Mouse (Mus musculus) forebrain, embryonic 10.5 days (tissue): ENCODE data around the gene Med17. TPM values are rescaled to one million over a fixed set of nuclear protein-coding genes. Genes with fewer than 3 reads are reported as not detected.
A peak's percentile ranks its signal among the peaks of the same experiment; 100 is the strongest.

Source experiments
- DNase-seq: peaks from one replicate; pipeline ENCODE4 v3.0.0-alpha.2; 2017; ENCODE audit warnings: low spot score; ENCODE audit errors: extremely low spot score
- H3K27ac ChIP-seq: fragments of 300-500 bp; sonication (generic); 2 replicates; pipeline ENCODE4 v1.5.1; 2016; ENCODE audit warnings: mild to moderate bottlenecking
- H3K27me3 ChIP-seq: fragments of 300-500 bp; sonication (generic); 2 replicates; pipeline ENCODE4 v1.6.1; 2016; ENCODE audit warnings: mild to moderate bottlenecking; ENCODE audit not compliant: poor library complexity, severe bottlenecking
- H3K36me3 ChIP-seq: fragments of 300-500 bp; sonication (generic); replicated peaks from 2 replicates; pipeline ENCODE4 v1.6.1; 2016; ENCODE audit warnings: mild to moderate bottlenecking, moderate library complexity
- H3K4me1 ChIP-seq: fragments of 300-500 bp; sonication (generic); 2 replicates; pipeline ENCODE4 v1.6.1; 2016
- H3K4me3 ChIP-seq: fragments of 300-500 bp; sonication (generic); 2 replicates; pipeline ENCODE4 v1.5.1; 2016; ENCODE audit warnings: mild to moderate bottlenecking, moderate library complexity
- H3K9me3 ChIP-seq: fragments of 300-500 bp; sonication (generic); 2 replicates; pipeline ENCODE4 v1.6.1; 2016; ENCODE audit warnings: mild to moderate bottlenecking, moderate library complexity
- WGBS: fragments of 180-500 bp; shearing (Covaris S2); methylation state at CpG from one replicate; pipeline ENCODE4 v1.1.7; 2016; 5-methylcytosine and 5-hydroxymethylcytosine counted together
- polyA plus RNA-seq: library from polyadenylated mRNA; unstranded; fragments of >200 nt; fragmentation: Nextera tagmentation; extraction: Ambion mirVana; gene quantifications from 2 replicates; pipeline ENCODE4 v1.2.1, GENCODE M21; 2016

The Med17 gene
- polyA plus RNA-seq, 1 experiment from 2014 or later, result 39.5 TPM

DNA sequence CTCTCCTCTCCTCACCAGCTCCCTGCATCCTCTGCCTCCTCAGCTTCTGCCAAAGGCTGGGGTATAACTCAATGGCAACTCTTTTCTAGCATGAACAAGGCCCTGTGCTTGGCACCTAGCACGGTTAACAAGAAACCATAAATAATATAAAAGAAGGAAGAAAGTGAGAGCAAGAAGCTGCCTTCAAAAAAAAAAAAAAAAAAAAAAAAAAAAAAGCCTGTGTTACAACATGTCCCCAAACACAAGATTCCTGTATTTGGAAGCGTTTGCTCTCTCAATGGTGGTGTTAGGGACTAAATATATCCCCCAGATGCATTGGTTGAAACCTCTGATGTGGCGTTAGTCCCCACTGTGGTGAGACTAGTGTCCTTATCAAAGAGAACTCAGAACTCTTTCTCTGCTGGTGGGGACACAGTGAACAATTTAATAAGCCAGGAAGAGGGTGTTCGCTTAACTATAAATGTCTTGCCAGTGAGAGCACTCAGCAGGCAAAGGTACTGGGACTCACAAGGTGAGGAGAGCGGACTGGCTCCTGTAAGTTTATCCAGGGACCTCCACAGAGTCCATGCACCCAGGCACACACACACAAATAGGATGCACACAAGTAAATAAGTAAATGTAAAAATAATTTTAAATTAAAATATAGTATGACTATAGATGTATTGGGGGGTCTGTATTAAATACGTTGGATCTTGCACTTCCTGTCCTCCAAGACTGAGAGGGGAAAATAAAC, 38.7 kb downstream of the Med17 start:
- Histone ChIP-seq H3K4me3 (no peak overlapping the region), H3K27ac (no peak overlapping the region), H3K36me3 (no peaks in the 10 kb centered on the region), H3K4me1 (peaks cover 23% of the 10 kb centered on the region), H3K27me3 (peaks cover 37% of the 10 kb centered on the region), H3K9me3 (no peaks in the 10 kb centered on the region)
- WGBS, result 73% methylated on average over 6 of the region's 6 CpGs
- peak; percentile 9 for DNase-seq

DNA sequence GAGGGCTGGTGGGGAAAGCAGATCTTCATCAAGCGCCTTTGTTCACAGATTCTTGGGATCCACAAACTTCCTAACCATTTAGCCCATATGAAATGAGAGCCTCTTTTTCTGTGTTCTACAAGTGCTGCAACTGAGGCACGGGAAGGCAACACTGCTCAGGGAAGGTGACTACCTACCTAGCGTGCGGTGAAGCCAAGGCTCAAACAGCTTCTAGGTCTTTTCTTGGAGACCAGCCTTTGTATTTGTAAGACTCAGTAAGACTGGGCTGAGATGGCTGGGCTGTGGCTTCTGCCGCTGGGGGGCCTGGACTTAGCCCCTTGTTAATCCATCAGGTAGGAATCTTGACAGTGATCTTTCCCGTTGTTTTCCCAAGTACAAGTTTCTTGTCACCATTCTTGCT, 39.7 kb downstream of the Med17 start:
- H3K9me3 ChIP-seq, result no peaks in the 10 kb centered on the region
- H3K4me3 ChIP-seq, result no peak overlapping the region
- WGBS, result 84% methylated on average over 6 of the region's 6 CpGs

DNA sequence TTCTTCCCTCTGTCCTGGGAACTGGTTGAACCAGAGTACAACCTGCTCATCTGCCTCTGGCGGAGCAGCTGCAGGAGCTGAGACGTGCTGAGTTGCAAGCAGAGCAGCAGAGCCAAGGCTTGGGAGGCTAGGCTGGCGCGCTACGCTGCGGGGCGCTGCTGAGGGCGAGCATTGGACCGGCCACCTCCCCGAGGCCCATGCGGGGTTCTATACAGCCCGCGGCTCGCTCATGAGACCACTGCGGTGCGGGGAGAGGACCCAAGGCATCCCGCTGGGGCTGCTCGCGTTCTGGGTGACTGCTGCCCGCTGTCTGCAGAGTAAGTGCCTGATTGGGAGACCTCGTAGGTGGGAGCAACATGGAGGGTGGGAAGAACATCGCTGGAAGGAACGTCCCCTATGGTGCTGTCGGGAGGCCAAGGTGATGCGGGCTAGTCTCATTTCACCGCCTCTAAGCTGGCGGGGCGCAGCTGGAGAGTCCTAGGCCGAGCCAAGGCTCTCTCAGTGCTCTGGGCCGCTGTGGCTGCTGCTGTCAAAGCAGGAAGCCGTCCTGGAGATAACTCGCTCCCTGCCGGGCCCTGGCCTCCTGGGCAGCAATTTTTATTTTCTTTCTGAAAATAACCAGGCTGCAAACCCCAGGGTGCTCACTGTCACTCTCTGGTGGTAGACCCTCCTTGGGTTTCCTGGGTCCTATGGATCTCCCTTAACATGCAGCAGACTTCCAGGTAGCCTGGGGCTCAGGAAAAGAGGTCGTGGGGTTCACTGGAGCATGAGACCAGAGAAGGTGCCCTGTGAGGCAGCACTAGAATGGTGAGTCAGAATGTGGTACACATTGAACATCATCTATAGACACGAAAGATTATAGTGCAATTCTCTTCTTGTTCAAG, 40.4 kb downstream of the Med17 start, which contains the start of gene Vstm5:
Gene Vstm5, plus strand, starts transcription at position 4 of the 884 bp plus-strand sequence.
- peak within 1 kb of the TSS; percentile 60 for H3K4me3 ChIP-seq
- H3K9me3 ChIP-seq, result no peaks in the 10 kb centered on the region
- peak; percentile 37 for DNase-seq
- no peaks in the 10 kb centered on the region for H3K36me3 ChIP-seq
- H3K27me3 ChIP-seq, result peaks cover 37% of the 10 kb centered on the region
- H3K27ac ChIP-seq, result peak within 1 kb of the TSS; percentile 75
- 5% methylated on average over 35 of the region's 35 CpGs for WGBS
- H3K4me1 ChIP-seq, result peaks cover 23% of the 10 kb centered on the region

More for the DNA sequence above, 39.7 kb downstream of the Med17 start:
- DNase-seq, result peak; percentile 13
- H3K36me3 ChIP-seq, result no peaks in the 10 kb centered on the region
- H3K27me3 ChIP-seq, result peaks cover 37% of the 10 kb centered on the region
- peaks cover 23% of the 10 kb centered on the region for H3K4me1 ChIP-seq
- H3K27ac ChIP-seq, result no peak overlapping the region

- Histone ChIP-seq H3K9me3 (no peaks in the 10 kb centered on the region), H3K27ac (no peak overlapping the region), H3K36me3 (no peaks in the 10 kb centered on the region), H3K4me3 (peak overlapping the region; percentile 60), H3K4me1 (peaks cover 23% of the 10 kb centered on the region), H3K27me3 (peaks cover 37% of the 10 kb centered on the region)
- 77% methylated on average over 16 of the region's 16 CpGs for WGBS
- DNase-seq, result peak; percentile 9
Measured at GRCm38 (mm10) chr9:15238297-15238990, 41.3 kb downstream of the Med17 start.

GRCm38 (mm10) chr9:15237516-15238296, 42.0 kb downstream of the Med17 start:
- Histone ChIP-seq H3K4me1 (peaks cover 23% of the 10 kb centered on the region), H3K36me3 (no peaks in the 10 kb centered on the region), H3K27me3 (peaks cover 37% of the 10 kb centered on the region), H3K27ac (no peak overlapping the region), H3K9me3 (peaks cover 3% of the 10 kb centered on the region; the same call in 1 of the 2 replicates), H3K4me3 (no peak overlapping the region)
- peak; percentile 14 for DNase-seq
- WGBS, result 53% methylated on average over 14 of the region's 14 CpGs

DNA sequence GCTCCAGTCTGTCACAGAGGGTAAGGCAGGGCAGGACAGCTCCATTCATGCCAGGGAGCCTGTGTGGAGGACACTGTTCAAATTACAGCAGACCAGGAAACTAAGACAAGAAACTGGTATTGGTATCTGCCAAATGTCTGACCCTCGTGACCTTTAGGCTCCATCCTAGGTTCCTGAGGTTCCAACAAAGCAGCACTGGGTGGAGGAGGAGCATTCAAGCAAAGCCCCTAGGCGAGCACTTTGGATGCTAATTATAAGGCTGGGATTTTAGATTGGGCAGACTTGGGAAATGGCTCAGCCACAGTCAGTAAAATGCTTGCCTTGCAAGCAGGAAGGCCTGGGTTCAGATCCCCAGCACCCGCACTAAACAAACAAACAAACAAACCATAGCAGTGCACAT, 43.7 kb downstream of the Med17 start:
- no peak overlapping the region for H3K4me3 ChIP-seq
- H3K36me3 ChIP-seq, result no peaks in the 10 kb centered on the region
- peaks cover 23% of the 10 kb centered on the region for H3K4me1 ChIP-seq
- peak; percentile 5 for DNase-seq
- peaks cover 37% of the 10 kb centered on the region for H3K27me3 ChIP-seq
- H3K9me3 ChIP-seq, result peaks cover 13% of the 10 kb centered on the region; the same call in 1 of the 2 replicates
- no peak overlapping the region for H3K27ac ChIP-seq
- 77% methylated on average over 3 of the region's 3 CpGs for WGBS

- Histone ChIP-seq H3K4me1 (peaks cover 12% of the 10 kb centered on the region), H3K27me3 (peaks cover 15% of the 10 kb centered on the region), H3K27ac (no peak overlapping the region), H3K9me3 (peaks cover 13% of the 10 kb centered on the region; the same call in 1 of the 2 replicates), H3K4me3 (no peak overlapping the region), H3K36me3 (no peaks in the 10 kb centered on the region)
- DNase-seq, result no peak
- WGBS, result 89% methylated on average over 1 of the region's 1 CpGs
Measured at GRCm38 (mm10) chr9:15233604-15234003, 46.1 kb downstream of the Med17 start.

DNA sequence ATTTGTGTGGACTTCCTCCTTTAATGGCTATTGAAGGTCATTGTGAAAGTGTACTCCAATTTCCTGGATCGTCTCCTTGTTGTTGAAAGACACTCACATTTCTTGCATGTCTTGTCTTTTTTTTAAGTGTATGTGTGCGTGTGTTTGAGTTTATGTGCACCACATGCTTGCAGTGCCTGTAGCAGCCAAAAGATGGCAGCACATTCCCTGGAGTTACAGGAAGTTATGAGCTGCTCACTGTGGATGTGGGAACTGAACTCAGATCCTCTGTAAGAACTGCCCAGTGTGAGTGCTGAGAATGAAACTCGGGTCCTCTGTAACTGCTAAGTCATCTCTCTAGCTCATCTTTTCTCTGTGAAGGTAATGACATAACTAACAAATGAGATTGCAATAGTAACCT, 47.3 kb downstream of the Med17 start:
- WGBS, result 90% methylated on average over 3 of the region's 3 CpGs
- H3K4me1 ChIP-seq, result peaks cover under 1% of the 10 kb centered on the region; the same call in 1 of the 2 replicates
- DNase-seq, result peak; percentile 8
- H3K4me3 ChIP-seq, result no peak overlapping the region
- no peak overlapping the region for H3K27ac ChIP-seq
- H3K27me3 ChIP-seq, result peaks cover 4% of the 10 kb centered on the region; the same call in 1 of the 2 replicates
- peaks cover 13% of the 10 kb centered on the region; the same call in 1 of the 2 replicates for H3K9me3 ChIP-seq
- H3K36me3 ChIP-seq, result no peaks in the 10 kb centered on the region

GRCm38 (mm10) chr9:15224912-15225311, 54.8 kb downstream of the Med17 start:
- no peak for DNase-seq
- WGBS, result 45% methylated on average over 2 of the region's 2 CpGs

GRCm38 (mm10) chr9:15213695-15214094, 66.0 kb downstream of the Med17 start:
- H3K27ac ChIP-seq, result no peak overlapping the region
- H3K36me3 ChIP-seq, result no peaks in the 10 kb centered on the region
- no peak overlapping the region for H3K4me3 ChIP-seq
- no peak for DNase-seq
- 77% methylated on average over 1 of the region's 1 CpGs for WGBS
- H3K4me1 ChIP-seq, result no peaks in the 10 kb centered on the region
- H3K9me3 ChIP-seq, result no peaks in the 10 kb centered on the region
- H3K27me3 ChIP-seq, result no peaks in the 10 kb centered on the region

More at GRCm38 (mm10) chr9:15224912-15225311, 54.8 kb downstream of the Med17 start:
- no peak overlapping the region for H3K27ac ChIP-seq
- H3K36me3 ChIP-seq, result no peaks in the 10 kb centered on the region
- H3K4me3 ChIP-seq, result no peak overlapping the region
- H3K4me1 ChIP-seq, result no peaks in the 10 kb centered on the region
- H3K27me3 ChIP-seq, result no peaks in the 10 kb centered on the region
- H3K9me3 ChIP-seq, result 0 out of 2 replicates have a peak, but pooled peaks cover 7% of the 10 kb centered on the region

DNA sequence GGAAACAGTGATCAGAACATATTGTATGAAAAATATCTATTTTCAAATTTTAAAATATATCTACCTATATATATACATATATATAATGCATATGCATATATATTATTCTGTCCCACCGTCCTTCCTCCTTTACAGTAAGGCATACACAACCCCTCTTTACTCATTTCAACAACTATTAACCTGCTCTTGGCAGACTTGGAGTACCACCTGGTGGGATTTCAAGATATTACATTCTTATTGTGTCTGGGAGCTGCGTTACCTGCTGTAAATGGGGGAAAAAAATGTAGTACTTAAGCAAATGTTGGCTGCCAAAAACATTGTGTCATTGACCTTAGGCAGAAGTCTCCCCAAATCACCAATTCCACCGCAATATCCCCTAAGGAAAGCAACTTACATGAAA, 67.9 kb downstream of the Med17 start:
- Histone ChIP-seq H3K4me1 (no peaks in the 10 kb centered on the region), H3K9me3 (no peaks in the 10 kb centered on the region), H3K4me3 (no peak overlapping the region), H3K36me3 (no peaks in the 10 kb centered on the region), H3K27ac (no peak overlapping the region), H3K27me3 (no peaks in the 10 kb centered on the region)
- 90% methylated on average over 3 of the region's 3 CpGs for WGBS
- DNase-seq, result no peak
